Mouse (Mus musculus) stomach, embryonic 15.5 days (tissue): Measurements from ENCODE around the gene Fgd4. TPM values are rescaled to one million over a fixed set of nuclear protein-coding genes. Genes with fewer than 3 reads are reported as not detected.
"Not testable (repeated sequence)": the region's sequence is repeated elsewhere in the genome, so short reads cannot be mapped to it uniquely, and the experiment has no call there.

Experiments
- ATAC-seq: fragments of 200-750 bp; cut with Nextera tagmentation; 2 replicates; pipeline ENCODE4 v1.8.0; 2017; ENCODE audit warnings: low read depth, moderate number of reproducible peaks, moderate TSS enrichment; ENCODE audit not compliant: insufficient read depth, low FRiP score
- H3K27ac ChIP-seq: fragments of 300-500 bp; sonication (generic); 2 replicates; pipeline ENCODE4 v1.5.1; 2015; ENCODE audit warnings: mild to moderate bottlenecking, inconsistent platforms
- H3K27me3 ChIP-seq: fragments of 300-500 bp; sonication (generic); replicated peaks from 2 replicates; pipeline ENCODE4 v1.6.1; 2015; ENCODE audit warnings: inconsistent platforms
- H3K36me3 ChIP-seq: fragments of 300-500 bp; sonication (generic); 2 replicates; pipeline ENCODE4 v1.6.1; 2015; ENCODE audit warnings: inconsistent platforms
- H3K4me1 ChIP-seq: fragments of 300-500 bp; sonication (generic); 2 replicates; pipeline ENCODE4 v1.6.1; 2015; ENCODE audit warnings: inconsistent platforms
- H3K4me2 ChIP-seq: fragments of 300-500 bp; sonication (generic); 2 replicates; pipeline ENCODE4 v1.6.1; 2015; ENCODE audit warnings: mild to moderate bottlenecking, inconsistent platforms
- H3K4me3 ChIP-seq: fragments of 300-500 bp; sonication (generic); replicated peaks from 2 replicates; pipeline ENCODE4 v1.5.1; 2015; ENCODE audit warnings: inconsistent platforms
- H3K9ac ChIP-seq: fragments of 300-500 bp; sonication (generic); 2 replicates; pipeline ENCODE4 v1.6.1; 2015; ENCODE audit warnings: inconsistent platforms
- H3K9me3 ChIP-seq: fragments of 300-500 bp; sonication (generic); 2 replicates; pipeline ENCODE4 v1.6.1; 2016; ENCODE audit warnings: inconsistent platforms
- WGBS: fragments of 180-500 bp; shearing (Covaris S2); methylation state at CpG from one replicate; pipeline ENCODE4 v1.1.7; 2015; 5-methylcytosine and 5-hydroxymethylcytosine counted together
- polyA plus RNA-seq: library from polyadenylated mRNA; unstranded; fragments of >200 nt; fragmentation: Nextera tagmentation; extraction: Ambion mirVana; gene quantifications from 2 replicates; pipeline ENCODE4 v1.2.1, GENCODE M21; 2015

Gene Fgd4
- polyA plus RNA-seq, 1 experiment from 2014 or later, result 13.2 TPM

DNA sequence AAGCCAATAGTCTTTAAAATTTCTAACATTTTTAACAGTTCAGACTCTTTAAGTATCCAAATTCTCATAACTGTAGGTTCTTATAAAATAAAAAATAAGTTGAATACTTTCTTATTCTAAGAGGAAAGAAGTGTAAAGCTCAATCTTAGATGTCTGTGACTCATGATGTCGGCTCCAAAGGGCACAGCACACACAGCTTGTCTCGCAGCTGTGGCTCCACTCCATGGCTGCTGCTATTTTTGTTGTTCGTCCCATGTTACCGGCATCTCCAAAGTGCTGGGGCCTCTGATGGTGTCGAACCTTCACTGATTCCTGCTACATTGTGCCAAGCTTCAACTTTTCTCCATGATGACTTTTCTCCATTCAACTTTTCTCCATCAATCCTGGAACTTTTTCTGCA lies 34.1 kb downstream of the Fgd4 start:
- no peak overlapping the region for H3K27ac ChIP-seq
- no peaks in the 10 kb centered on the region for H3K27me3 ChIP-seq
- no peak overlapping the region for H3K4me2 ChIP-seq
- no peak overlapping the region for H3K9ac ChIP-seq
- H3K4me1 ChIP-seq, result no peaks in the 10 kb centered on the region
- no peak for ATAC-seq
- 82% methylated on average over 5 of the region's 5 CpGs for WGBS
- H3K4me3 ChIP-seq, result no peak overlapping the region
- no peaks in the 10 kb centered on the region for H3K9me3 ChIP-seq
- no peaks in the 10 kb centered on the region for H3K36me3 ChIP-seq

DNA sequence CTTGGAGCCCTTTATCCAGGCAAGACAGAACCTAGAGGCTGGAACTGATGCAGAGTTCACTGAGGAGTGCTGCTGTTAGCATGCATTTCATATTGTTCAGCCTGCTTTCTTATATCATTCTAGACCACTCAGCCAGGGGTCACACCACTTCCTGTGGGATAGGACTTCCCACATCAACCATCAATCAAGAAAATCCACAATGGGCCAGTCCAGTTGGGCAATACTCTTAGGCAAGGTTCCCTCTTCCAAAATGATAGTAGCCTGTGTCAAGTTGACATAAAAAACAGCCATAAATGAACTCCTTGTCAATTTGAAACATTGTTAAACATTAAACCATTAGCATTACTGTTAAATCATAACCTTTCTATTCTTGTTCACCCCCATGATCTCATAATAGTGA lies 34.6 kb downstream of the Fgd4 start:
- H3K9ac ChIP-seq, result no peak overlapping the region
- no peak overlapping the region for H3K27ac ChIP-seq
- H3K36me3 ChIP-seq, result no peaks in the 10 kb centered on the region
- no peaks in the 10 kb centered on the region for H3K9me3 ChIP-seq
- no peak for ATAC-seq
- H3K4me2 ChIP-seq, result no peak overlapping the region
- no peaks in the 10 kb centered on the region for H3K4me1 ChIP-seq
- H3K27me3 ChIP-seq, result no peaks in the 10 kb centered on the region
- H3K4me3 ChIP-seq, result no peak overlapping the region

DNA sequence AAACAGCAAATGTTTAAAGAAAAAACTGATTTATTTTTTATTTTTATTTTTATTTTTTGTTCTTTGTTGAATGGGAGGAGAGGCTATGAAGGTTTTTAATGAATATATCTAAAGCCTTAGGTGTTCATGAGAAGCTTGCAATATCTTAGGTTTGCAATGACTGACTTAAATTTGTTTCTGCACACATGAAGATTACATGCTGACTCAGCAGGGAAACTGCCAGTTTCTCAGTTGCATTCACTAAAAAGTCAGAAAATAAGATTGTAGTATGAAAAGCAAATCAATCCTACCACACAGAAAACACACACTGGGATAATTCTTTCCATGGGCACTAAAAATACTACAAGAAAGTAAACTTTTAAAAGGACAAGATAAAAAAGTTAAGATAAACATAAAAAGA lies 39.6 kb downstream of the Fgd4 start:
- Histone ChIP-seq H3K4me3 (no peak overlapping the region), H3K9ac (no peak overlapping the region), H3K9me3 (no peaks in the 10 kb centered on the region), H3K27ac (peak overlapping the region; percentile 61; the same call in 1 of the 2 replicates), H3K4me2 (no peak overlapping the region), H3K4me1 (0 out of 2 replicates have a peak, but pooled peaks cover 3% of the 10 kb centered on the region), H3K27me3 (no peaks in the 10 kb centered on the region), H3K36me3 (no peaks in the 10 kb centered on the region)
- ATAC-seq, result no peak

DNA sequence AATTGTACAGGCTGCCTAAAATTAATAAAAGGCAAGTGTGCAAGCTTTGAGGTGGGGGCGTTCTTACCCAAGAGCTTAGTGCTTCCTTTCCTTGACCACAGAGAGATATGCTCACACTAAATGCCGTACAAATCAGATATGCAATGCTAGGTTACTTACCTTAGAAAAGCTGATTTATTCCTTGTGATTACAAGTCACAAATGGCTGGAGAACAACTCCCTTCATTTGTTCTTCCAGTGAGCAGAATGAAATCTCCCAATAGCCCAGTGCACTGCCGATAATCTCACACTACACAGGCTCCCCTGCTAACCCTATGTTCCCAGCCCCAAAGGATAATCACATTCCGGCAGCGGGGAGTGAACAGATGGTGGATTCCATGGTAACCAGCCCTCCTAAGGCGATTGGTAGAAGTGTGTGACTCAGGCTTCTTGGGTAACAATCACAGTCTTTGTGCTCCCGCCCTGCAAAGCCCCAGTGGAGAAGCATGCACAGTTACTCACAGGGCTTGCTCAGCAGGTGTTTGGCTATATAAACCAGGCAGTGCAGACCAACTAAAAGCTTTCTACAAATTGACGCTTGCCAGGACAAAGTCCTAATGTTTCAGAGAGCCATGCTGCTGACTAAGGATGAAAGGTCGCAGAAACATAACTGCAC lies 40.3 kb downstream of the Fgd4 start:
- peak; percentile 98 for ATAC-seq
- H3K9ac ChIP-seq, result no peak overlapping the region
- H3K27me3 ChIP-seq, result no peaks in the 10 kb centered on the region
- peak overlapping the region; percentile 29 for H3K4me3 ChIP-seq
- peak overlapping the region; percentile 74 for H3K27ac ChIP-seq
- WGBS, result 10% methylated on average over 9 of the region's 9 CpGs
- no peaks in the 10 kb centered on the region for H3K9me3 ChIP-seq
- H3K4me2 ChIP-seq, result peak overlapping the region; percentile 28
- no peaks in the 10 kb centered on the region for H3K36me3 ChIP-seq
- H3K4me1 ChIP-seq, result 0 out of 2 replicates have a peak, but pooled peaks cover 3% of the 10 kb centered on the region

DNA sequence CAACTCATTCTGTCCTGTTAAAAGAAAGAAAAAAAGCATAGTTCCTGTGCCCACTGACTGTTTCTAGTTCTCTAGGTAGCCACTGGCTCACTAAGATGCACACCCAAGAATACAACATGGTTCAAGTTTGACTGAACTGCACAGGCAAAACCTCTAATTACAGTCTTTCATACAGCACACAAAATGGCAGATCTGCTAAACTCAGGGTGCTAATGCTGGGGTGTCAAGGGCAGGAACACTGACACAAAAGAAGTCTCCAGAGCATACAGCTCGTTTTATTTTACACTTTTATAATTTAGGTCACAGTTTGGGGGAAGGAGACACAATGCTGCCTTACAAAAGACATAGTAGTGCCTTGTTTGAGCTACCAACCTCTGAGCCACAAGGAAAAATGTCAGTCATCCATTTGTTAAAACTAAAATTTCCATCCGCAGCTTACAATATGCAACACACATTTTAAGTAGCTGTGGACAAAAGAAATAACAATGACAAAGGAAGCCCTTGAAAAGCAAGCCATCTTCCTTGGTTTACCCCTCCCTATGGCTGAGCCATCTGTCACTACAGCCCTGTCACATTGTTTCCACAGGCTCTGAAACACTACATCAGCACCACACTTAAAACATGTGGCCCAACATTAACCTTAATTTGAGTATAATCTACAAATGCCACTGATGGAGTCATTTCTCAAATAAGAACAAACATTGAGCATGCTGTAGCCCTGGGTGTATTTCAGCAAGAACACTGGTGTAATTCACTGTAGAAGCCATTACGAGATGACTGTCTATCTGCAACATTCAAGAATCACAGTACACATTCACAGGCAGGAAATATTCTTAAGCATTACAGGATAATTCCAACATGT lies 41.1 kb downstream of the Fgd4 start:
- H3K9ac ChIP-seq, result no peak overlapping the region

DNA sequence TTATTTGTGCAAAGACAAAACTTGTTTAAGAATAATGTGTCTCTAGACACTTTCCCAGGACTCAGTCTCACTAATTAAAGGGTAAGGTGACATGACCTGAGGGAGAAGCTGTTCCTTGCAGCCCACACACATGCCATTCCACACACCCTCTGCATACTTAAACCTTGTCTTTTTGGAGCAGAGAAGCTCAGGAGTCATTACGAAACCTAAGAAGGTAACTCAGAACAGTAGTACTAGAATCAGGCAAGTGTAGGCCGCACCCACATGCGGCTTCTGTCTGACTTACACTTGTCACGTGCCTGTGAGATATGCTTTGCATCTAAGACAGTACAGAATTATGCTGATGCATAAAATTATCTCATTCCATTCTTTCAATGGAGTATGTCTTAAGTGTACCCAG lies 42.6 kb downstream of the Fgd4 start:
- no peak overlapping the region for H3K4me3 ChIP-seq
- H3K27ac ChIP-seq, result no peak overlapping the region
- H3K9me3 ChIP-seq, result no peaks in the 10 kb centered on the region
- 0 out of 2 replicates have a peak, but pooled peaks cover 3% of the 10 kb centered on the region for H3K4me1 ChIP-seq
- H3K27me3 ChIP-seq, result no peaks in the 10 kb centered on the region
- no peak for ATAC-seq
- no peak overlapping the region for H3K9ac ChIP-seq
- no peaks in the 10 kb centered on the region for H3K36me3 ChIP-seq
- 79% methylated on average over 4 of the region's 4 CpGs for WGBS
- H3K4me2 ChIP-seq, result no peak overlapping the region

More for the DNA sequence above, 41.1 kb downstream of the Fgd4 start:
- H3K27ac ChIP-seq, result peak overlapping the region; percentile 74
- H3K9me3 ChIP-seq, result no peaks in the 10 kb centered on the region
- H3K4me1 ChIP-seq, result 0 out of 2 replicates have a peak, but pooled peaks cover 3% of the 10 kb centered on the region
- peak overlapping the region; percentile 29 for H3K4me3 ChIP-seq
- no peaks in the 10 kb centered on the region for H3K36me3 ChIP-seq
- H3K27me3 ChIP-seq, result no peaks in the 10 kb centered on the region
- ATAC-seq, result no peak
- H3K4me2 ChIP-seq, result peak overlapping the region; percentile 28; the same call in 1 of the 2 replicates
- WGBS, result 50% methylated on average over 3 of the region's 3 CpGs

DNA sequence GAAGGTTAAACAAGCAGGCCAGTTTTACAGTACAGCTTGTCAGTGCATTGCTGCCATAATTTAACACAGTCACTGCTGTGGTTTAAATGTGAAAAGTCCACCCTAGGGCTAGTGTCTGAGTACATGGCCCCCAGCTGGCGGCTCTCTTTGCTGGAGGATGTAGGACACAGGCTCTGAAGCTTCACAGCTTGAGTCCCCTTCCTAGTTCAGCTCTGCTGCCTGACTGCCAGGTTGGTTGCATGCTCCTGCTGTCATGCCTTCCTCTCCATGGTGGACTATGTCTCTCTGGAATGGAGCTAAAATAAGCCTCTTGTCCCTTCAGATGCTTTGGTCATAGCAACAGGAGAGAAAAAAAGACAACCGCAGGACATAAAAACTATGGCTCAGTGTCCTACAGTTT lies 46.3 kb downstream of the Fgd4 start:
- Histone ChIP-seq H3K27ac (no peak overlapping the region), H3K9ac (no peak overlapping the region), H3K4me3 (no peak overlapping the region), H3K27me3 (no peaks in the 10 kb centered on the region), H3K4me2 (no peak overlapping the region), H3K4me1 (no peaks in the 10 kb centered on the region), H3K36me3 (no peaks in the 10 kb centered on the region), H3K9me3 (no peaks in the 10 kb centered on the region)
- 68% methylated on average over 2 of the region's 2 CpGs for WGBS
- ATAC-seq, result no peak

DNA sequence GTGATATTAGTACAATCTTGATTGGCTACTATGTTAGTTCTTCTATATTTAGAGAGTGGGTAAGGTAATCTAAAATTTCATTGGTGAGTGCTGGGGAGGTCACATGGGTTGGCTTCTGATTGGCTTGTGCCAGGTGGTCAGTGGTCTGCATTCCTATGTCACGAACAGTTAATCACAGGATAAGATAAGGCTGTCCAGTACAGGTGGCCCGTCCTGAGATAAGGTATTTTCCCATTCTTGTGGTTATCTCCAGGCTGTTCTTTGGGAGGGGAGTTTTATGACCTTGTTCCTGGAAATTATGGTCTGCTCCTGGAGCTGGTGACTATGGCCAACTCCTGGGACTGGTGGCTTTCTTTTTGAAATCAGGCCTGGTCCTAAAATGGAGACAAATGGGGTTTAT lies 48.2 kb downstream of the Fgd4 start:
- WGBS, result 46% methylated on average over 2 of the region's 2 CpGs
- no peaks in the 10 kb centered on the region for H3K4me1 ChIP-seq
- peak; percentile 50; the same call in 1 of the 2 replicates for ATAC-seq
- H3K27ac ChIP-seq, result no peak overlapping the region
- no peaks in the 10 kb centered on the region for H3K27me3 ChIP-seq
- no peak overlapping the region for H3K4me3 ChIP-seq
- H3K4me2 ChIP-seq, result no peak overlapping the region
- H3K36me3 ChIP-seq, result no peaks in the 10 kb centered on the region
- H3K9ac ChIP-seq, result no peak overlapping the region
- H3K9me3 ChIP-seq, result no peaks in the 10 kb centered on the region

DNA sequence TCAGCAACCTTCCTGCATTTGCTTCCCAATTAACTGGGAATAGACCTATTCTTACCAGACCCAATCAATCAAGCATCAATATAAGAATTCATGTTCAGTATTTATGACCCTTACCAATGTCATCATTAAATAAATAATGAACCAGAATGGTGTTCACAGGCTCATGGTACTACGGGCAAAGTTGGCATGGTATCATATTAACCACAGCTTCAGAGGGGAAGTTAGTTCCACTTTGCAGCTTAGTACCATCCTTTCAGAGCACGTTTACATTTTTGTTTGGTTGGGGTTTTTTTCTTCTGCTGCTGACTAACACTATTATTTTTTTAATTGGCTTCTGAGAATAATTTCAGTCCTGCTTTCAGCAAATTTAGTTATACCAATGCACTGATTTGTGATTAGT lies 51.2 kb downstream of the Fgd4 start:
- Histone ChIP-seq H3K4me2 (no peak overlapping the region), H3K36me3 (no peaks in the 10 kb centered on the region), H3K27me3 (no peaks in the 10 kb centered on the region), H3K9ac (no peak overlapping the region), H3K4me3 (no peak overlapping the region), H3K4me1 (no peaks in the 10 kb centered on the region), H3K9me3 (no peaks in the 10 kb centered on the region), H3K27ac (no peak overlapping the region)
- ATAC-seq, result no peak
- 64% methylated on average over 2 of the region's 2 CpGs for WGBS

DNA sequence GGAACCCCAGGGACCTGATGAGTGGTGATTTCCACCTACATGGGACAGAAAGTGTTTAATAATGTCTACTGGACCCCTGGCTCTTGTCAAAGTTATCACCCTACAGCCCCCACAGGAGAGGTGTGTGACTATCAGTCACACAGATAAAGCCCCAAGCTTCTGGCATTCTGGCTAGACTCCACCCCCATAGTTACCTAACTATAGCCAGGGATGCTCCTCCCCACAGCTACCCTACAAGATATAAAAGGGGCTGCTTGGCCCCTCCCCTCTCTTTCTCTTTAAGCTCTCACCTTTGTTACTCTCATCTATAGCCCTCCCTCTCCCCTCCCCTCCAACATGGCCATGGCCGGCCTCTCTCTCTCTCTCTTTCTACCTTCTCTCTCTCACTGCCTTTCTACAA lies 53.7 kb downstream of the Fgd4 start:
- no peaks in the 10 kb centered on the region for H3K4me1 ChIP-seq
- ATAC-seq, result no peak
- no peak overlapping the region for H3K4me3 ChIP-seq
- no peaks in the 10 kb centered on the region for H3K9me3 ChIP-seq
- no peak overlapping the region for H3K27ac ChIP-seq
- 65% methylated on average over 1 of the region's 1 CpGs for WGBS
- no peaks in the 10 kb centered on the region for H3K36me3 ChIP-seq
- no peaks in the 10 kb centered on the region for H3K27me3 ChIP-seq
- H3K9ac ChIP-seq, result no peak overlapping the region
- H3K4me2 ChIP-seq, result no peak overlapping the region

DNA sequence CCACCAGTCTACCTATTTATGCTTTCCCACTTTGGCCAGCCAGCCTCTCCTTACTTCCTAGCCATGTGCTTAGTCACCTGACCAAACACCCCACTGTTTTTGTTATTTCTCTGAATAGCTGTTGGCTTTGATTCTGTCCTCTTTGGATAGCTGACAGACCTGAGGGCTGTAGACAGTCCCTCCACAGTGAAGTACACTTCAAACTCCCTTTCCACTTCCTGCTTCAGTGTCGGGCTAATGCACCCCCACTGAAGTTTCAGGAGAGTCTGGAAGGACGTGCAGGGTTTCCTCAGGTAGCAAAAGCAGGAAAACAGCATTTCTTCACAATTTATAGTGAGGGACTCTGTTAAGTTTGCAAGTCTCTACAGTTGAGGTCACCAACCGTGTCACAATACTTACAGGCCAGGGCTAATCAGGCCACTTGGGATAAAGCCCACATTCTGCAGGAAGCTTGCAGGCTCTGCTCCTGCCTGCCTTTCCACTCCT lies 57.4 kb downstream of the Fgd4 start:
- no peaks in the 10 kb centered on the region for H3K27me3 ChIP-seq
- H3K4me3 ChIP-seq, result no peak overlapping the region
- no peak overlapping the region for H3K9ac ChIP-seq
- no peaks in the 10 kb centered on the region for H3K4me1 ChIP-seq
- H3K27ac ChIP-seq, result no peak overlapping the region
- H3K9me3 ChIP-seq, result no peaks in the 10 kb centered on the region
- no peaks in the 10 kb centered on the region for H3K36me3 ChIP-seq
- 67% methylated on average over 3 of the region's 3 CpGs for WGBS
- no peak for ATAC-seq
- no peak overlapping the region for H3K4me2 ChIP-seq

DNA sequence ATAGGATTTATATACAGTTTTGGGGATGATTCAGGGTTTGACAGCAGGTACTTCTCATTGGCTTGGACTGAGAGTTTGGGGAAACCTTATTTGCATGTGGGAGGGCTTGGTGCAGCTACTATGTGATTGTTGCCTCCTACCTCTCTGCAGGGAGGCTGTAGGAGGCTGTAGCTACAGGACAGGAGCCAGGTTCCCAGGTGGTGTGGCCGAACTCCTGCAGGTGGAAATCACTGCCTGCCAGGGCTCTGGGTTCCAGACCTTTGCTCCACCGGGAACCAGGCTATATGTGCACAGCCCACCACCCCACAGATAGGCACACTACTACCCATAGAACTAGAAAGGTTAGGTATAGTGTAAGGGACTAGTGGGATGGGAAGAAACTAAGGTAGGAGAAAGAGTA lies 61.0 kb downstream of the Fgd4 start:
- H3K4me2 ChIP-seq, ATAC-seq, H3K9ac ChIP-seq, H3K9me3 ChIP-seq, H3K27ac ChIP-seq, H3K27me3 ChIP-seq, H3K36me3 ChIP-seq, H3K4me3 ChIP-seq, H3K4me1 ChIP-seq: not testable (repeated sequence)
- 80% methylated on average over 2 of the region's 2 CpGs for WGBS
